Mouse (Mus musculus): ENCODE data around the gene Otub2. TPM values are rescaled to one million over a fixed set of nuclear protein-coding genes. Genes with fewer than 3 reads are reported as not detected.
A peak's percentile ranks its signal among the peaks of the same experiment; 100 is the strongest.

Otub2 gene
- total RNA-seq, 2 experiments from 2014 or later: 17.4 to 17.7 TPM

- intact Hi-C loops (cut with DNase I): no loop called here
- no peak for DNase-seq
These were observed 17.6 kb upstream of the Otub2 start for GRCm38 (mm10) chr12:103370861-103371260.

GRCm38 (mm10) chr12:103371711-103372110, 16.8 kb upstream of the Otub2 start:
- intact Hi-C loops (cut with DNase I): no loop called here
- peak; percentile 51 for DNase-seq

DNA sequence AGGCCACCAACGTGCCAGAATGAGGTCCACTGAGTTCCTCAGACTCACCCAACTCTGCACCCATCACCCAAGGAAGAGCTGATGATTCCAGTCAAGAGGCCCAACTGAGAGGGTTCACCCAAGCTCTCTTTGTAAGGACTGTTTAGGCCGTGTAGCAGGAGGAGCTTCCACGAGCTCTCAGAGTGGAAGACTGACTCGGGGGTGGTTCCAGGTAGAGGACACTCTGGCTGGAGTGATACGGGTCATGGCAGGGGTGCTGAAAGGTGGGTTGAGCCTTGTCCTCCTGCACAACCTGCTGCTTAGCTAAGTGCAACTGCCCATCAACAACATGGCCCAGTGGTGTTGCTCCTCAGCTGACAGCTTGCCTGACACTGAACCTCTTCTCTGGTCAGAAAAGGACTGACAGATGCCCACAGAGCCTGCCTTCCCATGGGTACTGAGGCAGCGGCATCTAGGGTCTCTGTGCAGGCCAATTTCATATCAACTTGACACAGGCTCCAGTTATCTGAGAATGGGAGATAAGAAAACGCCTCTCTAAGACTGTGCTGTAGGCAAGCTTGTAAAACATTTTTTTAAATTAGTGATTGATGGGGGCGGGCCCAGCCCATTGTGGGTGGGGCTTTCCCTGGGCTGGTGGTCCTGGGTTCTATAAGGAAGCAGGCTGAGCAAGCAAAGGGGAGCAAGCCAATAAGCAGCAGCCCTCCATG, 14.8 kb upstream of the Otub2 start:
- DNase-seq: no peak
- intact Hi-C loops (cut with DNase I): no loop called here

DNA sequence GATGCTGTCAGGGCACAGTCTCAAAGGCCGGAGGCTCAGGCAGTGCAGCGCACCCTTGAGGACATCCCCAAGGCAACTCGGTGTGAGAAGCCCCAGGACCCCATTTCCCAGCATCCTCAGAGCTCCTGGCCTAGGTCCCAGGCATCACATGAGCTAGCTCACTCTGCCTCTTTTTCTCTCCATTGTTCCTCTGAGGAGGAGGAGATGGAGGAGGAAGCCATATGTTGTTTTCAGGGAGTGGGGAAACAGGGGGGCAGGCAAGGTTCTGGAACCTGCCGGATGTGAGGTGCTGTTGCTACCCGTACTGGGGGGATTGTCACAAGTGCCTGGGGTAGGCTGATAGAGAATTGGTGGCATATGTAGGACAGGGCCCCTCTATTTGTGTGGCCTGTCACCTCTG, 12.4 kb upstream of the Otub2 start:
- intact Hi-C loops (cut with DNase I): no loop called here
- DNase-seq: peak; percentile 51

DNA sequence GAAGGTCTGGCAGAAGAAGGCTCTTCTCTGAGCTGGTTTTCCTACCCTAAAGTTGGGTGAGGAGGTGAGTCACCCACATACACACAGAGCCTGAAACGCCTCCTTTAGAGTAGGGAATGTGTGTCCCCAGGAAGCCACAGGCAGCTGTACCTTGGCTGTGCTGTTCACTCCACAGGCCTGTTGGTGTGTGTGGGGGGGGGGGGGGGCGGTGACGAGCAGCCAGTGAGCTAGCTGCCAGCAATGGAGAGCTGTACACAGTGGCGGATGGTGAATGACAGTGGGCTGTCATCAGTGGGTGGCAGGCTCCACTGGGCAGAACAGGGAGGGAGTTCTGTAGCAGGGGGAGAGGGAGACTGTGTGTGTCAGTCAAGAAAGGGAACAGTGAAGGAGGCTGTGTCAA, 11.7 kb upstream of the Otub2 start:
- intact Hi-C loops (cut with DNase I): no loop called here

GRCm38 (mm10) chr12:103380226-103380625, 8.3 kb upstream of the Otub2 start:
- DNase-seq: no peak

More for the DNA sequence above, 11.7 kb upstream of the Otub2 start:
- DNase-seq: no peak

GRCm38 (mm10) chr12:103389348-103389727, 856 bp downstream of the Otub2 start:
- intact Hi-C loops (cut with DNase I): no loop called here
- DNase-seq: no peak

More at GRCm38 (mm10) chr12:103380226-103380625, 8.3 kb upstream of the Otub2 start:
- intact Hi-C loops (cut with DNase I): no loop called here

GRCm38 (mm10) chr12:103389982-103390381, 1.5 kb downstream of the Otub2 start:
- DNase-seq: no peak
- intact Hi-C loops (cut with DNase I): no loop called here

DNA sequence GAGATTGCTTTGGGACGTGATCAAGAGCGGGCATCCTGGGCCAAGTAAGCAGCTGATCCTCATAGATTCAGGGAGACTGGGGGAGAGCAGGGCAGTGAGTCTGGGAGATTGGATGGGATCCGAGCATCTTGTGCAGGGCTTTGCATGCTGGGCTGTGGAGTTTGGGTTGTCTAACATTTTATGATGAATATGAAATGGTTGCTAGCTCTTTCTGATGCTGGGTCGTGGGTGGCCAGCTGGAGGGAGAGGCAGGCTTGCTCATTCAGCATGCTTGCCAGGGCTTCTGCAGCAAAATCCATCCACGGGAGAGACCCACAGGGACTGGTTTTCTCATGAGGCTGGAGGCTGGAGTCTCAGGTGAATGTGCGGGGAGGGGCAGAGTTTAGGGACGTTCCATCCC, 2.6 kb downstream of the Otub2 start:
- intact Hi-C loops (cut with DNase I): no loop called here
- no peak for DNase-seq

- DNase-seq: no peak
- intact Hi-C loops (cut with DNase I): no loop called here
These were observed 5.0 kb downstream of the Otub2 start for GRCm38 (mm10) chr12:103393528-103393927.

DNA sequence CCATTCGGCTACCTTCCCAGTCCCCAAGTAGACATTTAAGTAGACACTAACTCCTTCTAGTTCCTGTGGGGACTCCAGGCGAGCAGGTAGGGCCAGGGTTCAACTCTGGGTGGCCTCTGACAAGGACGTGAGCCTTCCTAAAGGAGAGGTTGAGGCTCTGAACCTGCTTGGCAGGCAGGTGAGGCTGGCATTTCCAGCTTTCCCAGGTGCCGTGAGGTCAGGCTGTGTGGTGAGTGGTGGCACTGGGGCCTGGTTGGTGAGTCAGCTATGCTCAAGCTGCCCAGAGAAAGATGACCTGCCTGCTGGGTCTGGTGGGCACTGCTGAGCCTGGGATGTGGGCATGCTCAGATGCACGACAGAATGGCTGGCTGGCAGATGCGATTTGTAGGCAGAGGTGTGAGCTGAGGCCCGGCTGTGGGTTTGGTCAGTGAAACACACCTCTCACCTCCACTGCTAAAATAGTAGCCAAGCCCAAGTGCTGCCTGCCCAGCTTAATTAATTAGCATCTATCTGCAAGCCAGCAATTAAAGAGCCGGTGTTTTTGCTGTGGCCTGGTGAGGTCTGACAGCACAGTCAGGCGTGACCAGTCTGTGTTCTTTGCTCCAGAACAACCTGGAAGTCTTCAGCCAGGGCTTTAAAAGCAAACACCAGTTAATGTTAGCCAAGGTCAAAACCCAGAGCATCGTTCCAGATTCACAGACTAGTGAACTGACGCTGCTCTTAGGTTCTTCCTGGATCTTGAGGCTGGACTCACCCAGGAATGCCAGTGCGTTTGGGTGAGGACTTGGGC, 7.2 kb downstream of the Otub2 start:
- DNase-seq: no peak
- intact Hi-C loops (cut with DNase I): no loop called here

- no peak for DNase-seq
- intact Hi-C loops (cut with DNase I): no loop called here
These were observed 8.3 kb downstream of the Otub2 start for GRCm38 (mm10) chr12:103396751-103397150.

DNA sequence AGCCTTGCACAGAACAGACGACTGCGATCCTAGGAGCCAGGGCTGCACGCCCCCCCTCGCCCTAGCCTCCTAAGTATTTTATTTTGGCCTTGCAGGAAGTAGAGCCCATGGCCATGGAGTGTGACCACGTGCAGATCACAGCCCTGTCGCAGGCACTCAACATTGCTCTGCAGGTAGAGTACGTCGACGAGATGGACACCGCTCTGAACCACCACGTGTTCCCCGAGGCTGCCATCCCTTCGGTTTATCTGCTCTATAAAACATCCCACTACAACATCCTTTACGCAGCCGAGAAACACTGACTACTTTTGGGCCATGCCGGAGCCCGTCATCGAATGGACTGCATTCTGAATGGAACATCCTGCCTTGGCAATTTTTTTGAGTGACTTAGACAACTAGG, 15.6 kb downstream of the Otub2 start:
- intact Hi-C loops (cut with DNase I): no loop called here
- no peak for DNase-seq

- intact Hi-C loops (cut with DNase I): no loop called here
- no peak for DNase-seq
These were observed 19.2 kb downstream of the Otub2 start, which contains the start of gene 9330161L09Rik for GRCm38 (mm10) chr12:103407720-103408119. 9330161L09Rik (minus strand) TSS chr12:103407820.

DNA sequence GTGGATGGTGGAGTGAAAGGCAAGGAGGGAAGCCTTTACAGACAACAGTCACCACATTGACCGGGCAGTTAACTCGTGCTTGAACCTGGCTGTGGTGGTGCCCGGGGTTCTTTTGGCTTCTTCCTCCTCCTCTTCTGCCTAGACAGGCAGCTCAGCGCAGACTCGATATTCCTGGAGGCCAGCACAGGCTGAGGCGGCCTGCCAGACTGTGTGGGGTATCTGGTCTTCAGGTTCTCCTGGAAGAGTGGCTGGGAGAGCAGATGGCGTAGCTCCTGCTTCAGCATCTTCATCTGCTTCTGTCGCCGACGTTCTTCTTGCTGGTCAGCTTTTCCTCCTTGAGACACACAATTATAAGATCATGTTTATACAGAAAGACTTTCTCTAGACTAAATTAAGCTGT, 19.7 kb downstream of the Otub2 start:
- intact Hi-C loops (cut with DNase I): no loop called here
- DNase-seq: no peak

GRCm38 (mm10) chr12:103425016-103425728, 36.7 kb downstream of the Otub2 start:
- DNase-seq: no peak
- intact Hi-C loops (cut with DNase I): loop anchor here (5.0 kb wide), 1 partner anchor 217 kb away; no protein-coding TSS in a partner anchor

GRCm38 (mm10) chr12:103425729-103426470, 37.4 kb downstream of the Otub2 start, which contains the start of gene Ddx24:
Ddx24 (minus strand) TSS chr12:103425830.
- intact Hi-C loops (cut with DNase I): loop anchor here (2.0 to 5.0 kb wide), 2 partner anchors 67 to 216 kb away; no protein-coding TSS in a partner anchor
- peak; percentile 98 for DNase-seq

- no peak for DNase-seq
- intact Hi-C loops (cut with DNase I): loop anchor here (2.0 to 5.0 kb wide), 2 partner anchors 66 to 216 kb away; no protein-coding TSS in a partner anchor
These were observed 38.2 kb downstream of the Otub2 start for GRCm38 (mm10) chr12:103426710-103427109.

DNA sequence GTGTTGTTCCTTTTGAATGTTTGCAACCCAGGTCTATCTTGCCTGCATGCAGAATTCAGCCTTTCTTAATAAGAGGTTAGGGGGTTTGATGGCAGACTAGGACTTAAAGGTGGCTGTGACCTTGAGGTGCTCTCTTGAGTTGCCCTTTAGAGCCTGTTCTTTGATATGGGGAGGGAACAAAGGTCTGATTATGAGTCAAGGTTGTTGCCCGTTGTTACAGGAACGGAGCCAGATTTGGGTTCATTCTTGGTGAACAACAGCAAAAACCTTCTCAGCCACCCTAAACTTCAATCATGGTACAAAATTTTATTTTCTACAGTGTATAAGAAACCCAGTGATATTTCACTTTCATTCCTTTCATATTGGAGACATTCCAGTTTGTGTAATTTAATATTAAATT, 44.9 kb downstream of the Otub2 start:
- no peak for DNase-seq
- intact Hi-C loops (cut with DNase I): no loop called here

DNA sequence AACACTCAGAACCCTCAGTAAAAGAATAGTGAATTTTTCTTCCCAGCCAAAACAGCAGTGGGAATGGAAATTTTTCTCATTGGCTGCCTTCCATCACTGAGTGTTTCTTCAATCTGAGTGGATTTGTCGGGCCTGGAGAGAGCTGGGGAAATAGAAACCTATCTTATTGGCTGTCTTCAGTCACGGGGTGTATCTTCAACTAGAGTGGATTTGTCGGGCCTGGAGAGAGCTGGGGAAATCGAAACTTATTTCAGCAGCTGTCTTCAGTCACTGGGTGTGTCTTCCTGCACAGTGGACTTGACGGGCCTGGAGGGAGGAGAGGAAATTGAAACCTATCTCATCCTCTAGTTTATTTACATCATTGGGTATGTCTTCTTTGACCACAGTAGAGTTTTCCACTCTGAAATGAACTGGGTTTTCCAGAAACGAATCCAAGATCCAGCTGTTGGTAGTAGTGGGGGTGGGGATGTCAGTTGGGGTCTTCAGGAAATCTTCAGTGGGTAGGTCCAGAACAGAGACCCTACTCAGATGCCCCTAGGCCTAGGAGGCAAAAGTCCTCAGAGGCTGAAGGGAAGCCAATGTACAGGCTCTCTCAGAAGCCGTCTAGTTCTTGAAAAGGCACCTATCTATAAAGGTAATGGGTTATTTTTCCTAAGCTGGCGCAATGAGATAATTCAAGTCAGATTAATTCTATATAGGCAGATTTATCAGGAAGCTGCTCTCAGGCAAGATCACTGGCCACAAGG, 45.7 kb downstream of the Otub2 start, which contains the start of gene Ifi27:
Gene Ifi27, plus strand, starts transcription at position 226 of the 746 bp plus-strand sequence.
- intact Hi-C loops (cut with DNase I): no loop called here
- DNase-seq: no peak
